Mouse (Mus musculus): Measurements from ENCODE around the gene Eme2.

- TF ChIP-seq GATA1 (IDR thresholded peaks at IDR 0.05; ENCODE audit: low read length) (no peak), TAL1 (IDR thresholded peaks at IDR 0.05; ENCODE audit: low read length) (no peak)
Measured at GRCm38 (mm10) chr17:24867914-24868313, 27.0 kb downstream of the Eme2 start.

Measured in erythroblast, embryonic 14.5 days (primary cell).